Mouse (Mus musculus): ENCODE measurements around the gene Pim3. TPM values are rescaled to one million over a fixed set of nuclear protein-coding genes. Genes with fewer than 3 reads are reported as not detected.

Pim3 gene
- total RNA-seq, 2 experiments from 2014 or later: 44.6 to 49.3 TPM

GRCm38 (mm10) chr15:88836031-88836430 lies 26.0 kb upstream of the Pim3 start:
- intact Hi-C loops (cut with DNase I): no loop called here
- no peak for DNase-seq

GRCm38 (mm10) chr15:88836571-88836970 lies 25.4 kb upstream of the Pim3 start:
- no peak for DNase-seq
- intact Hi-C loops (cut with DNase I): no loop called here

- DNase-seq: no peak
- intact Hi-C loops (cut with DNase I): no loop called here
Measured at GRCm38 (mm10) chr15:88837199-88837932, 24.6 kb upstream of the Pim3 start.

GRCm38 (mm10) chr15:88837977-88838376 lies 24.0 kb upstream of the Pim3 start:
- intact Hi-C loops (cut with DNase I): no loop called here
- no peak for DNase-seq

- DNase-seq: peak; percentile 88
- intact Hi-C loops (cut with DNase I): no loop called here
Measured at GRCm38 (mm10) chr15:88839271-88839670, 22.7 kb upstream of the Pim3 start.

GRCm38 (mm10) chr15:88840126-88840525 lies 21.9 kb upstream of the Pim3 start:
- DNase-seq: peak; percentile 58
- intact Hi-C loops (cut with DNase I): no loop called here

- intact Hi-C loops (cut with DNase I): no loop called here
- peak; percentile 55 for DNase-seq
Measured at GRCm38 (mm10) chr15:88841160-88841559, 20.8 kb upstream of the Pim3 start.

- intact Hi-C loops (cut with DNase I): no loop called here
- peak; percentile 95 for DNase-seq
Measured at GRCm38 (mm10) chr15:88841580-88842299, 20.2 kb upstream of the Pim3 start.

- intact Hi-C loops (cut with DNase I): no loop called here
- no peak for DNase-seq
Measured at GRCm38 (mm10) chr15:88842300-88842673, 19.7 kb upstream of the Pim3 start.

GRCm38 (mm10) chr15:88843486-88844097 lies 18.4 kb upstream of the Pim3 start:
- peak; percentile 66 for DNase-seq

GRCm38 (mm10) chr15:88844966-88845365 lies 17.0 kb upstream of the Pim3 start:
- intact Hi-C loops (cut with DNase I): no loop called here
- peak; percentile 54 for DNase-seq

More at GRCm38 (mm10) chr15:88843486-88844097, 18.4 kb upstream of the Pim3 start:
- intact Hi-C loops (cut with DNase I): no loop called here

- intact Hi-C loops (cut with DNase I): no loop called here
- no peak for DNase-seq
Measured at GRCm38 (mm10) chr15:88848661-88849060, 13.3 kb upstream of the Pim3 start.

- intact Hi-C loops (cut with DNase I): no loop called here
- no peak for DNase-seq
Measured at GRCm38 (mm10) chr15:88849621-88850020, 12.4 kb upstream of the Pim3 start.

- intact Hi-C loops (cut with DNase I): no loop called here
- DNase-seq: peak; percentile 84
Measured at GRCm38 (mm10) chr15:88850146-88850826, 11.7 kb upstream of the Pim3 start.

GRCm38 (mm10) chr15:88851076-88851475 lies 10.9 kb upstream of the Pim3 start:
- DNase-seq: no peak
- intact Hi-C loops (cut with DNase I): no loop called here

- intact Hi-C loops (cut with DNase I): no loop called here
- no peak for DNase-seq
Measured at GRCm38 (mm10) chr15:88851507-88852149, 10.4 kb upstream of the Pim3 start.

- no peak for DNase-seq
- intact Hi-C loops (cut with DNase I): no loop called here
Measured at GRCm38 (mm10) chr15:88853106-88853505, 8.9 kb upstream of the Pim3 start.

GRCm38 (mm10) chr15:88854119-88854968 lies 7.6 kb upstream of the Pim3 start:
- intact Hi-C loops (cut with DNase I): no loop called here

GRCm38 (mm10) chr15:88854969-88855830 lies 6.8 kb upstream of the Pim3 start:
- intact Hi-C loops (cut with DNase I): no loop called here
- DNase-seq: no peak

More at GRCm38 (mm10) chr15:88854119-88854968, 7.6 kb upstream of the Pim3 start:
- DNase-seq: no peak

All from left cerebral cortex, postnatal 4 days (tissue).